Mouse (Mus musculus) brain, embryonic 18.5 days (tissue): Measurements from ENCODE around the gene Hist2h2be.
"Not testable (repeated sequence)": the region's sequence is repeated elsewhere in the genome, so short reads cannot be mapped to it uniquely, and the experiment has no call there.

ENCODE experiments used
- DNase-seq: peaks from one replicate; pipeline ENCODE4 v3.0.0-alpha.2; 2012; ENCODE audit warnings: low read depth, low spot score

The Hist2h2be gene

DNA sequence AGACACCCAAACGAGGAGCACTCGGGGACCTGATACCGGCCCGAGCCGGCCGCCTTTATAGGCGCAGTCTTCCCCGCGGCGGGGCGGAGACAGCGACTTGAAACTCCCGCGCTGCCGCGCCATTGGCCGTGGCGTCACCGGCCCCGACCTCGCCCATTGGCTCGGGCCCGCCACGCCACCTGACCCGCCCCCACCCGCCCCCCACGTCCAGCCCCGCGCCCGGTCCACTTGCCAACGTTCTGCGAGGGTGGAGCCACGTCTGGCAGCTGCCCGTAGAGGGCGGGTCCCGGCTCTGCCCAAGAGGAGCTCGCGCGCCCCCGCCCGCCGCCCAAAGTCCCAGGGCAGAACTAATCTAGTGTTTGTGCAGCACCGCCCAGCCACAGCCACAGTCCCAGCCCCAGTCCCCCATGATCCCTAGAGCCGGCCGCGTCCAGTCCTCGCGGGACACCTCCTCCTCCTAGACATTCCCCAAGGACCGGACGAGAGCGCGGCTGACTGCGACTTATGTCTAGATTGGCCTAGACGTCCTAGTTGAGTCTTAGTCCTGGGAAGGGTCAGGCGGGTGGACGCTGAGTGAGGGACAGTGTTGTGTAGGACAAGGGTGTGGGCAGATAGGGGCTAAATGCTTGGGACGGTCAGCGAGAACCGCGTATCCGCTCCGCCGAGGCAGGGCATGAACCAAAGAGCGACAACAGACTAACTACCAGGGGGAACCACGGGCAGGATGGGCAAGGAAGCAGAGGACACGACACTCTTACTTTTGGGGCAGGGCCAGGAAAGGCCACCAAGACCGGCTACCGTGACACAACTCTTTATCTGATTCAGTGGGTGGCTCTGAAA lies 18.3 kb downstream of the Hist2h2be start, which contains the start of gene Hist2h3c2:
Gene Hist2h3c2 (minus strand): TSS at position 174 of the 840 bp plus-strand sequence.
- DNase-seq: not testable (repeated sequence)

- DNase-seq: not testable (repeated sequence)
Measured at GRCm38 (mm10) chr3:96239949-96240798, 19.3 kb downstream of the Hist2h2be start, which contains the start of gene Hist2h2aa2. Gene Hist2h2aa2 (minus strand): TSS chr3:96240276.

DNA sequence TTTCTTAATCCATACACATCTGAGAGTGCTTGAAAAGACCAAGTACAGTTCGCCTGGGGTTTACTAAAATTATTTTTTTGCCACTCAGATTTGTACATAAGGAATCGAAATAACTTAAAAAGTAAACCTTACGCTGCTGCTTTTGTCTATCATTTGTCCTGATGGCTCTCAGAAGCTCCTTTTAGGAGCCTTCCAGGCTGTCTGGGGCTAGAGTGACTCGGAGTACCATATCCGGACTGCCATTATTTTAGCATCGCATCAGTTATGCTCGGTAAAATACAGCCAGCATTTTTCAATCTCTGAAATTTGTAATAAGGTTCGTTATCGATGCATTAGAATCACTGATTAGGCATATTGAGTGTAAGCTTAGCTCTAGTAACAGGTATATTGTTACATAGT lies 19.9 kb downstream of the Hist2h2be start:
- no peak for DNase-seq

DNA sequence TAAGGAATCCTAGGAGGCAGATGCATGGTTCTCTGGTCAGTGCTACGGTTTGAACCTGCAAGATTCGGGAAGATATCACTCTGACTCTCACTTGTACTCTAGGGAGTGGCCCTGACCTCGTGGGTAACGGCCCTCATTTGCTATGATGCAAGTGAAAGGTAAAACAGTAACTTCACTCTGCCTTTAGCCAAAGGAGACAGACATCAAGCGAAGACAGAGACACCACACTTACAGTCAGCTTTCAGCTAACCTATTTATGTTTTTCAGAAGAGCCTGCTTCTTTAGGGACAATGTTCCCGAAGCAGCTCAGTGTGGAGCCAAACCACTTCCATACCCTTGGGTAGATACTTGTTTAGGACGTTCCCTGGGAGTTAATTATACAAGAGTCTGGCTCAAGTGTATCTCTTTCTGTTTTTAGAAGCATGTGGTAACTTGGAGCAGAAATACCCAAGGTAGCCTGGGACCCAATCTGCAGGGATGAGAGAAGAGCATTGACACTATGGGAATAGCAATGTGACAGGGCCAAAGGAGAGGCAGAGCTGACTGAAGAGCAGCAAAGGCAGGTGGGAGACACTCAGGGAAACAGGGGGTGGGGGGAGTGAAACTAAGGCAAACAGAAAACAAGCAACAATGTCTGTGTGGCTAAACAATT lies 23.1 kb downstream of the Hist2h2be start:
- no peak for DNase-seq

- DNase-seq: not testable (repeated sequence)
Measured at GRCm38 (mm10) chr3:96245003-96245886, 24.3 kb downstream of the Hist2h2be start, which contains the start of gene Hist2h2aa1. Gene Hist2h2aa1 (plus strand): TSS chr3:96245497.

DNA sequence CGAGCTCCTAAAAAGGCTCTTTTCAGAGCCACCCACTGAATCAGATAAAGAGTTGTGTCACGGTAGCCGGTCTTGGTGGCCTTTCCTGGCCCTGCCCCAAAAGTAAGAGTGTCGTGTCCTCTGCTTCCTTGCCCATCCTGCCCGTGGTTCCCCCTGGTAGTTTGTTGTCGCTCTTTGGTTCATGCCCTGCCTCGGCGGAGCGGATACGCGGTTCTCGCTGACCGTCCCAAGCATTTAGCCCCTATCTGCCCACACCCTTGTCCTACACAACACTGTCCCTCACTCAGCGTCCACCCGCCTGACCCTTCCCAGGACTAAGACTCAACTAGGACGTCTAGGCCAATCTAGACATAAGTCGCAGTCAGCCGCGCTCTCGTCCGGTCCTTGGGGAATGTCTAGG lies 25.1 kb downstream of the Hist2h2be start:
- not testable (repeated sequence) for DNase-seq

- not testable (repeated sequence) for DNase-seq
Measured at GRCm38 (mm10) chr3:96246427-96246856, 25.5 kb downstream of the Hist2h2be start, which contains the start of gene Hist2h3c1. Gene Hist2h3c1 (plus strand): TSS chr3:96246685.

DNA sequence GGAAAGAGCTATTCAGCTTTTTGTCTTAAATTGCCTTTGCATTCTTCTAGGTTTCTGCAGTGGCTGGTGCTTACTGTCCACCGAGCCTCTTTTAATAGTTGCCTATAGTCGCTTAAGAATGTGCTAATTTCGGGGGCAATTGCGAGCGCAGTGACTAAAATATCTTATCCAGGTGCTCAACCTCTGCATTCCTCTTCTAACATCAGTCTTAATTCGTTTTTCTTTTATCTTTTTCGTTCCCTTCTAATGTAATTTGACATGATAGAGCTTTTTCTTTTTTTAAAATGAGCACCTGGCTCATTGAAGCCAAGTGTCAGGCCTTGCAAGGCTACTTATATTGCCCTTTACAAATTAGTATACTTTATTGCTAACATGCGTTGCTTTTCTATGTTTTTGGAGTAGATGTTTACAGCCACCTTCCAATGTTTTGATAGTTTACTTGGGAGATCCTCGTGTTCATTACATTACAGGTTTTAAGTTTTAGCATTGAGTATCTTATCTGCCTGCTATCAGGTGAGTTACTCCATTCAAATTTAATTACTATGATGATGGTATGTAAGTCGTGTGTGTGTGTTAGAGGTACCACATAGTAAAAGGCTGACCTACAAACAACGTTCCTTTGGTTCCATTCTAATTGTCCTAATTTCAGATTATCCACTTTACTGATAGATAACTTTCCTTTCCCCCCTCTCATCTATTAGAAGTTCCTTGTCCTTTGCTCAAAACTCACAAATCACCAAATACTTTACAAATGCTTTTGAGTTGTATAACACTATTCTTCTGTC lies 26.6 kb downstream of the Hist2h2be start:
- no peak for DNase-seq

DNA sequence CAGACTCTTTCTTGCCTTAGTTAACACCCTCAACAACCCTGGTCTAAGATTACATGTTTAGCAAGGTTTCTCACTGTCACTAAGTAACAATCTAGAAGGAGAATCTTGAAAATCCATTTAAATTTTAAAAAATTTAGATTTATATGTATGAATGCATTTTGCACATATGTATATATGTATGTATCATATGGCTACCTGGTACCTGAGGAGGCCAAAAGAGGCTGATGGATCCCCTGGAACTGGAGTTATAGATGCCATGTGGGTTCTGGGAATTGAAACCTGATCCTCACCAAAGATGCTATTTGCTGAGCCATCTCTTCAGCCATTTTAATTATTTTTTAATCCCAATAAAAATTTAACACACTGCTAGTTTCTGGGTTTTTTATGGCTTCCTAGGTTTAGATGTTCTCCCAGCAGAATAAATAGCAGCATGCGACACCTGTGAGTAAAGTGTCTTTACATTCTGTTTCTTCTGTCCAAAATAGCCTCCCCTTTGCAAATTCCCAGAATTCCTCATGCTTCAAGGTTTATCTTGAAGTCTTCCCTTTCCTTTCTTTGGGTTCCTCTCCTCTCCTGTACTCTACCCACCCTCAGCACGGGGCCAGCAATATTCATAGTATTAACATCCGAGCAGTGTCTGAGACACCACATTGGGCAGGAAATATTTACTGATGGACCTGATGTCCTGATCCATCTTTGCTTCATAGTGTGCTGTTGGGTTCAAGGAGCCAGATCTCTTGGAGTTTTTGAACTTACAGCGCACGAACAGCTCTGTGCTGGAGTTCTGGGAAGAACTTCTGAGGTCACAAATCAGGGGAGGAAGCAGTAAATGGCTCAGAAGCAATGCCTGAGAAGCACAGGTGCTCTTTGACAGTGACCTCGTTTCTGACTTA lies 27.5 kb downstream of the Hist2h2be start:
- no peak for DNase-seq

DNA sequence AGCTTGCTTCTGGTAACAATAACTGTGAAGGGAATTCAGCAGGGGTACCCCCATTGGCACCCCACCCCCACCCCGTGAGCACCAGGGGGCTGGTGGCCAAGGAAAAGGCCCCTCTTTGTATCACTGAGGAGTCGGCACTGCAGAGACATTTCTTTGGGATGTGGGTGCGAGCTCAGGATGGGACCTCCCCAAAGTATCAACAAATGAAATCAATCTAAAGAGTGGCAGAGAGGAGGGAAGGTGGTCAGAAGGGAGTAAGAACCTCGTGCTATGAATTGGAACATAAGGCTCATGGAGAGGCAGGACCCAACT lies 28.1 kb downstream of the Hist2h2be start:
- no peak for DNase-seq

DNA sequence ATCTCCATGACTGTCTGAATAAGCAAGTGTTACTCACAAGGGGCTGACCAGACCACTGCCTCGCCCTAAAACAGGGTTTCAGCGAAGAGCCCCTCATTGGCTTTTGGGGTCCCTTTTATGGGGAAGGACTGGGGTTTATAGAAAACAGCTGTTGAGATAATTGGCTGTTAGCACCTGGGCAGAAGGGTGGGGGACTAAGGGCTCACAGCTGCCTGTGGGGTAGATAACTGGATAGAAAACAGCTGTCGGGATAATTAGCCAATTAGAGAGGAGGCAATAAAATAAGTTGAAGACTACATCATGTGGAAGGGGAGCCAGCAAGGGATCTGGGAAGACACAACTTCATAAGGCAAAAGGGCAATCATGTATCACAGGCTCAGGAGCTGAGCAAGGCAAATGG lies 30.0 kb downstream of the Hist2h2be start:
- DNase-seq: no peak

DNA sequence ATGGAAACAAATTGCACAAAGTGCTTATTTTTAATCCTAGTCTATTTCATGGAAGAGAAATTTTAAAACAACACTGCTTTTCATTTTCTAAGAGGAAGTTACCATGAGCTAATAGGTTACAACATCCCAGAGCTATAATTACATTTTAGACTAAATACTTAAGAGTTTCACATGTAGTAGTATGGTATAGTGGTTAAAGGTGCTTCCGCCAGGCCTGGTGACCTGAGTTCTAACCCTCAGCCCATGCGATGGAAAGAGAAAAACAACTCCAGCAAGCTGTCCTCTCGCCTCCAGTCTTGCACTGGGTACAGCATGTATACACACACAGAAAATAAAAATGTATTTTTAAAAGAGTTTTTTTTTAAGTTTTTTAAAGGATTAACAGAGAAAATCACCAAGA lies 30.9 kb downstream of the Hist2h2be start:
- no peak for DNase-seq

GRCm38 (mm10) chr3:96254683-96255355 lies 33.9 kb downstream of the Hist2h2be start:
- DNase-seq: no peak

DNA sequence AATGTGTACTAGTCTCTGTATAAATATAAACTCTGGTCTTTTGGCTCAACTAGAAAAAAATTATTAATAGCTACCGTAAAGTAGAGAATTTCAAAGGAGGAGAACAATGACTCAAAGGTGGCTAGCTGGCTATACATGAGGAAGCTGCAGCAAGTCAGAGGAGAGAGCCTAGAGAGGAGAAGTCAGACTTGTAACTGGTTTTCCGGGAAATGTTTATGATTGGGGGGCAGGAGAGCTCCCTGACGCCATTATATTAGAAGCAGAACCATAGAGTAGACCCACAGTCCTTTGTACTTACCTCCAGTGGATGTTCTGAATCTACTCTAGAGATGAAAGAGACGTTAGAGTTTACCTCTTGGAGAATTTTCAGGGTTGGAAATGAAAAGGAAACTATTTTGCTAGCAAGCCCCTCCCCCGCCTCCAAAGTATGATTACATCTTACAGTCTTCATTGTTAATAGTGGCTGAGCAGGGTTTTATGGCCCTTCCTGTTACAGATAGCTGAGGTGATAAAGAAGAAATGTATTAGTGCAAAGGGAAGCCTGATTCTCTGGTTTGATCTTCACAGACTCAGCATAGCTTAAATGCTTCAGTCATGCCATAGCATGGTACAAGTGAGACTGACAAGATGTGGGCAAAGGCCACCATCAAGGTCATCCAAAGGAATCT lies 35.1 kb downstream of the Hist2h2be start:
- DNase-seq: no peak

GRCm38 (mm10) chr3:96257190-96257589 lies 36.3 kb downstream of the Hist2h2be start:
- DNase-seq: no peak

- no peak for DNase-seq
Measured at GRCm38 (mm10) chr3:96260220-96260619, 39.3 kb downstream of the Hist2h2be start.

DNA sequence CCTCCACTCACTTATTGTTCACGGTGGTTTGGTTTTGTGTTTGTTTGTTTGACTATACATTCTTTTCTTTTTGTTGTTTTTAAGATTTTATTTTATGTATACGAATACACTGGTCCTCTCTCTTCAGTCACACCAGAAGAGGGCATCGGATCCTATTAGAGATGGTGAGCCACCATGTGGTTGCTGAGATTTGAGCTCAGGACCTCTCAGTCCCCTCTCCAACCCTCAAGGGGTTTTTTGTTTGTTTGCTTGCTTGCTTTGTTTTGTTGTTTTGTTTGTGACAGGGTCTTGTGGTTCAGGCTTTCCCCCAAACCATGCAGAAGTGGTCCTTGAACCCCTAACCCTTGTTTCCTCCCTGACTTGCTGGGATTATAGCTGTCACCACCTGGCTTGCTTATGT lies 40.7 kb downstream of the Hist2h2be start:
- DNase-seq: no peak
